Mouse (Mus musculus) v-Abl transformed pro-B cells (cell line): ENCODE results near the gene Olfr90.

Experiments used
- in situ Hi-C, 2 experiments: fragments of 400-800 bp; cut with MboI; formaldehyde crosslinking; loops; one replicate each; pipeline ENCODE4 v1.15.1; 2025; ENCODE audit not compliant: unreplicated experiment in 2 of 2

The Olfr90 gene

DNA sequence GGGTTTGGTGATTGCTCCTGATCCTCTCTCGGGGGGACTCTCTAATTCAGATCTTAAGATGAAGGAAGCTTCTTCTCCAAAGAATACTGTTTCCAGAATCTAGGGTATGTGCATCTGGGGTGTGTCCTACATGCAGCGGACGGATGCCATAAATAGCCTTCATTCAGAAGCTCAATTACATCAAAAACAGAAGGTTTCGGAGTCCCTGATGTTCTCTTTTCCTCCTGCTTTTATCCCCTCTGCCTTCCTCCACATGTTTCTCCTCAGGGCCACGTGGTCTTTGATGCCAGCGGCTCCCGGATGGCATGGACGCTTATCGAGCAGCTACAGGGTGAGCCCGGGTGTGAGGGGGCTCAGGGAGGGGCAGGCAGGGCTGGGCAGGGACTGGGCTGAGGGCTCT, 25.2 kb downstream of the Olfr90 start:
- in situ Hi-C loops, result no loop called here

DNA sequence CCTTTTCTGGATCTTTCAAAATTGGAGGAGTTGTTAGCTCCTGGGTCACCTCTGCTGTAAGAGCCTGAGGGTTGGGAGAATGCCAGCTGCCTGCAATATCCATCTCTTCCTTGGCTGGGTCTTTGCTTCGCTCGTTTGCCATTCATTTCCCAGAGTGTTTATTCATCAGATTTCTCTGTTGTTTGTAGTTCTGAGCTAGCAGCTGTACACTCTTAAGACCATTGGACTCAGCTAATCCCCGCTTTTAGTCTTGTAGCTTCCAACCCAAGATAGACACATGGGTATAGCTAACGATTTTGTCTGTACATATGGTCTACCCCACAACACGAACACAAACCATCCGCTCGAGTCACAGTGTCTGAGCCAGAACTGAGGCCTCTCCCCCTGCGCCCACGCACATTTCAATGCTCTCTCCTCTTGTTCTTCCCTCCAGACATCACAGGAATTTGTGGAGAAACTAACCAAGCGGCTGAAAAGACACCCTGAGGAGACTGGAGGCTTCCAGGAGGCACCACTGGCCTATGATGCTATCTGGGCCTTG, 26.1 kb downstream of the Olfr90 start:
- in situ Hi-C loops, result no loop called here

DNA sequence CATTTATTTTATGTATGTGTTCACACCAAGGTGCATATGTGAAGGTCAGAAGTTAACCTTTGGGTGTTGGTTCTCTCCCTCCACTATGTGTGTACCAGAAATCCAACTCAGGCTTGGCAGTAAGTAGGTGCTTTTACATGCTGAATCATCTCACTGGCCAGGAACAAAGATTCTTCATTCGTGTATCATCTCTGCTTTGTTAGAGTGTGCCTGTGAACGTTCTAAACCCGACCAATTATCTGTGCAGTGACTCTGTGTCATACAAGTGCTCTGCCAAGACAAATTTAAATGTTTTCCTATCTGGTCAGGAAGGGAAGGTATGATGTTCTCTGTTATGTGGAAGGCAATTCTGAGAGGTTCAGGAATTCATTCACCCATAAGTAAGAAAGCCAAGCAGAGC, 26.9 kb downstream of the Olfr90 start:
- in situ Hi-C loops, result no loop called here

DNA sequence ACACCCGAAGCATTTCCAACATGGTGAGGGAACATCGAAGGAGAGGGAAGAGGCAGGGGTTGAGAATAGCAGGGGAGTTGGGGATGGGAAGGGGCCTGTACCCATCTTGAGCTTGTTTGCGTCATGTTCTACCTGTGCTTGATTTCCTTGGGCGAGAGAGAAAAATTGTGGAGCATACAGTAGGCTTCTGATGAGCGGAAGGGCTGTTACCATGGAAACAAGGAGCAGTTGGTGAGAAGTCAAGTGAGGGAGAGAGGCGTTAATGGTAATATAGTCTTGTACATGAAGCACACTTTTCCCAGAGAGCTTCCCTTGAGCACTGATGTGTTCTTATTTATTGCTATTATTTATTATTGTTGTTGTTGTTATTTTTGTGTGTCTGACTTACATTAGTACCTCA, 31.3 kb downstream of the Olfr90 start:
- in situ Hi-C loops, result no loop called here

DNA sequence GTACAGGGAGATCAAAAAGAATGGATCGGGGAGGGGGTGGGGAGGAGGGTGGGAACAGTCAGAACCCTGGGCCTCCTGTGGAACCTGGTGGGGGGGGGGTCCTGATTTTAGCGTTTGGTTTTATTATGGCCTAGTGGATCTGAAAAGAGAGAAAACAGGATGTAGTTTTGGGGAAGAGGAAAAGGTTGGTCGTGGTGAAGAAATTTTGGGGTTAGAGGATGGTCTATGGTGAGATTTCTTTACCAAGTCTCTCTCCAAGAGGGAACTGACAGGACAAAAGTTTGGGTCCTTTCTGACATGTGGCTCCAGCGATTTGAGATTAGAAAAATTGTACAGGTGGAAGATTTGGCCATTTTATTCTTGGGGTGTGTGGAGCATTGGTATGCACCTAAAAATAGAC, 36.6 kb downstream of the Olfr90 start:
- in situ Hi-C loops, result no loop called here

DNA sequence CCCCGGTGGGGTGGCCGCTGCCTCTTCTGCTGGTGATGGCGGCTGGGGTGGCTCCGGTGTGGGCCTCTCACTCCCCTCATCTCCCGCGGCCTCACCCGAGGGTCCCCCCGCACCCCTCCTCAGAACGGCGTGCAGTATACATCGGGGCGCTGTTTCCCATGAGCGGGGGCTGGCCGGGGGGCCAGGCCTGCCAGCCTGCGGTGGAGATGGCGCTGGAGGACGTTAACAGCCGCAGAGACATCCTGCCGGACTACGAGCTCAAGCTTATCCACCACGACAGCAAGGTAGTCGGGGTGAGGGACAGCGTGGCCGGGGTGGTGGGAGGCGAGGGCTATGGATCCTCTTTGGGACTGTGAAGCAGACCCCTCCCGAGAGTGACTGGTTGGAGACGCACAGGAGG, 37.4 kb downstream of the Olfr90 start:
- in situ Hi-C loops, result no loop called here

DNA sequence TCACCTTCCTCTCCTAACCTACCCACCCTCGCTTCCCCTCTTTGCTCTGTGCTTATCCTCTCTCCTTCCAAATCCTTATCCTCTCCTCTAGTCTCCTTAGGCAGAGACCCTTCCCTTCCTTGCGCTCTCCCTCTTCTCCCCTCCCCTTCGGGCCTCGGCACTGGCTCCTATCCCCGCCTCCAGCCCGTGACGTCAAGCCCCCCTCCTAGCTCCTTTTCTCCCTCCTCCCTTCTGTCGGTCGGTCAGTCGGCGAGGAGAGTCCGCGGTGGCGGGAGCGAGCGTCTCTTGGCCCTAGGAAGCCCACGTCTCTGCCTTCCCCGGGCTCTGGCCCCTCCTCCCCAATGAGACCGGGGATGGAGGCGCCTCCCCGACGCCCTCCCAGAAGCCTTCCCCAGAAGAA, 37.9 kb downstream of the Olfr90 start:
- in situ Hi-C loops, result no loop called here

DNA sequence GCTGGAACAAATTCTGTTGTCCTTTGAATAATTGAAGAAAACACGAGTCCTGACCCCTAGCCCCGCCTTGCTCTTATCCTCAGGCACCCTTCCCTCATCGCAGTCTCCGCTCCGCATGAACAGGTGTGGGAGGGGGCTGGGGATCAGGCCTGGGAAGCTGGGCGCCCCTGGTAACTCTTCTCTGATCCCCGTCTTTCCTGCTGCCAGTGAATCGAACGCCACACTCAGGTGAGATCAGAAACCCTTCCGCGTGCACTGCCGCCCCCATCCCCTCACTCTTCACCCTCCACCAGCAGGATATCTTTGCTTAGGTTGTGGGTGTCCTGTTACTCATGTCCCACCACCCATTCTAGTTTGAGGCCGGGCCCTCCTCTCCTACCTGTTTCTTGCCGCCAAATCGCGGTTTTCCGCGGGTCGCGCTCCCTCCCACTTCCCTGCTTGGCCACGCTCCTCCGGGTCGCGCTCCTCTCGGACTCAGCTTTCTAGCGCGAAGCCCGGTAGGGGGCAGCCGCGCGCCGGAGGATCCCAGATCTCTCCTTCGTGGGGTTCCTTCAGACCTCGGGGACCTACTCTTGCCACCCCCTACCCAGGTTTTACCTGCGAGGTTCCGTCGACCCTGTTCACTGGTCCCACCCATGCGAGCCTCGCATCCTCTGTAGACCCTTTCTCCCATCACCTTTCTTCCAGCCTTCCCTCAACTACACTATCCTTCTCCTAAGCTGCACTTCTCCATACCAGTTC, 38.6 kb downstream of the Olfr90 start:
- in situ Hi-C loops, result no loop called here

DNA sequence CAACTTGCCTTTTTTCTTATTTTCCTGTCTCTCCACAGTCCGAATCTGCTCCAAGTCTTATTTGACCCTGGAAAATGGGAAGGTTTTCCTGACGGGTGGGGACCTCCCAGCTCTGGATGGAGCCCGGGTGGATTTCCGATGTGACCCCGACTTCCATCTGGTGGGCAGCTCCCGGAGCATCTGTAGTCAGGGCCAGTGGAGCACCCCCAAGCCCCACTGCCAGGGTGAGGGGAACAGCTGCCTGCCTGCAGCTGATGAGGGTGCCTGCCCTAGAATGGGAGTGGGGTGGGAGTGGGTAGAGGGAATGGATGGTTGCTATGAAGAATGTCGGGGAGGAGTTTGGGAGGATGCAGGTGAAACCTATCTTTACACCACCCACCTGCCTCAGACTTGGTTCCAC, 39.9 kb downstream of the Olfr90 start:
- in situ Hi-C loops, result no loop called here

DNA sequence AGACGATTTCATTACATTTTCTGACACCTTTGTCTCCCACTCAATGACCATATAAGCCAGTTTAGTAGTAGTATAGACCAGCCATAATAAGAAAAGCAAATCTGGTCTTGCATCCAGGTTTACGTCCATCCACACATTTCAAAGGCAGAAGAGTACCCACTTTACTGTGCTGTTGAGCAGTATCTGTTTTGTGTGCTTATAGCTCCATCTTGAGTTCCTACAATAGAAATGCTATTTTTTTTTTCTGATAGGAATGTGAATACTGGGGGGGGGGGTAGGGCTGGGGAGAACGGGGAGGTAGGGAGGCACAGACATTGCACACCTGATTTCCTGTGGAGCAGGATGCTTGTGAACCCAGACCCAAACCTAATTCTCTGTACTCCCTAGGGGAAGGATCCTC, 40.3 kb downstream of the Olfr90 start:
- in situ Hi-C loops, result no loop called here

DNA sequence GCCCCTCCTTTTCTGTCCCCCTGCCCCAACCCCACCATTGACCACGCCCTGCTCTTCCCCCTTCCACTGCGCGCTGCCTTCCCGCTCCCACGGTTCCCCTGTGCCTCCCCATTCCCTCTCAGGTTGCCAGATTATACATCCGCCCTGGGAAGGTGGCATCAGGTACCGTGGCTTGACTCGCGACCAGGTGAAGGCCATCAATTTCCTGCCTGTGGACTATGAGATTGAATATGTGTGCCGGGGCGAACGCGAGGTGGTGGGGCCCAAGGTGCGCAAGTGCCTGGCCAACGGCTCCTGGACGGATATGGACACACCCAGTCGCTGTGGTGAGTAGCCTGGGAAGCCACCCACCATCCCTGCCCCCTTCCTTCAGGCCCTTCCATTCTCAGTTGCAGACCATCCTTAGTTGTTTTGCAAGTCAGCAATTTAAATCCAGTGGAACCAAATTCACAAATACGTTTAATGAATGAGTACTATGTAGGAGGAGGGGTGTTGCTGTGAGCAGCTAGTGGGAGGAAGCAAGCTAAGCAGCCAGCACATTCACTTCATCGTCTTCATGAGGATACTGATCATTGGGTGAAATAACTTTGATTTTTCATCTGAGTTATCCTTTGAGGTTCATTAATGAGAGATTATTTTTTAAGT, 40.8 kb downstream of the Olfr90 start:
- in situ Hi-C loops, result no loop called here

DNA sequence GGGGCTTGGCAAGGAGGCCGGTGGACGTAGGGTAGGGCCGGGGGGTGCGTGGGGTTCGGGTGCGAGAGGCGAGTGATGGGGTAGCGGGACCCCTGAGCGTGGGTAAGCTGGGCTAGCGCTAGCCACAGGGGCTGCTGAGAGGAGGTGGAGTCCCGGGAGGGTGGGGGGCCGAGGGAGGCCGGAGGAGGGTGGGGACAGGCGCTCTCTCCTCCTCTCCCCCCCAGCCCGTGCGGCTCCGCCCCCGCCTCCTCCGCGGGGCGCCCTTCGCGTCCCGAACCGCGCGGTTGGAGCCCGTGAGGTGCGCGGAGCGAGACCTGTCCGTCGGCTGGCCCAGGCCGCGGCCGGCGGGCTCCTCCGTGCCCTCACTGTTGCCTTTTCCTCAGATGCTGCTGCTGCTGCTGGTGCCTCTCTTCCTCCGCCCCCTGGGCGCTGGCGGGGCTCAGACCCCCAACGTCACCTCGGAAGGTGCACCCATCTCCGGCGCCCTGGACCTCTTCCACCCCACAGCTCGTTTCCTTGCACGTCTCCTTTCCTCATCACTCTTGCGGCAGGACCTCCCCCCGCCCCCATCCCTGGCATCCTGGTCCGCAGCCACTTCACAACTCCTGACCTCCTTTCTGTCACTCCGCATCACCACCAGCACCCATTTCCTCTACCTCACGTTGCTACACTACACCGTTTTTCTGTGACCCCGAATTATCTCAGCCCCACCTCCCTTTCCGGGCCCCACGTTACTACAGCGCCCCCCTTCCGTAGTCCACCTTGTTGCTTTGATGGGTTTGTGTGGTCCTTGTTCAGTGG, 41.8 kb downstream of the Olfr90 start:
- in situ Hi-C loops, result no loop called here

DNA sequence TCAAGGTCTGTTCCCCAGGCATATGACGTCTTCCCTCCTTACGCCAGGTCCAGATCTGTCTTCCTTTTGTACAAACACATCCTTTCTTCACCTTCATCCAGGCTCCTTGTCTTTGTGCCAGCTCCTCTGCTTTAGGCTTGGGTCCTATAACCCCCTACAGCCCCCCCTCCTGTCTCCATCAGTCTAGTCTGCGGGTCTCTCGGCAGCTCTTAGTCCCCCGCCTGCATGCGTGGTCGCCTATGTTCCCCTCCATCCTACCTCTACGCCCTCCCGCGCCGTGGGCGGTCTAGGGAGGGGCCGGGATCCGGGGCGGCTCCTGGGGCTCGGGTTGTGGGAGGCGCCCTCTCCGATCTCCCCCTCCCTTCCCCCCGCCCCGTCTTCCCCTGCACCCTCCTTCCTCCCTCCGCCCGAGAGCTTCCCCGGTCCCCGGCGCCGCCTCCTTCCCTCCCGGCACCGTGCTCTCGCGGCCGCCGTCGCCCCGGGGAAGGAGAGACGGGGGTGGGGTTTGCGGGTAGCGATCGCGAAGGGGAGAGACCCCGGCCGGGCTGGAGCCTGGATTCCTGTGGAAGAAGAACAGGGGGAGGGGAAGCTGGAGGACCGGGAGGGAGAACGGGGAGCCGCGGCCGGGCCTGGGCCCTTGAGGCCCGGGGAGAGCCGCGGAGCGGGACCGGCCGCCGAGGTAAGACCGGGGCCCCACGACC, 42.5 kb downstream of the Olfr90 start, which contains the start of gene Gabbr1:
Gene Gabbr1 (plus strand): TSS at position 356 of the 701 bp plus-strand sequence.
- in situ Hi-C loops, result no loop called here

DNA sequence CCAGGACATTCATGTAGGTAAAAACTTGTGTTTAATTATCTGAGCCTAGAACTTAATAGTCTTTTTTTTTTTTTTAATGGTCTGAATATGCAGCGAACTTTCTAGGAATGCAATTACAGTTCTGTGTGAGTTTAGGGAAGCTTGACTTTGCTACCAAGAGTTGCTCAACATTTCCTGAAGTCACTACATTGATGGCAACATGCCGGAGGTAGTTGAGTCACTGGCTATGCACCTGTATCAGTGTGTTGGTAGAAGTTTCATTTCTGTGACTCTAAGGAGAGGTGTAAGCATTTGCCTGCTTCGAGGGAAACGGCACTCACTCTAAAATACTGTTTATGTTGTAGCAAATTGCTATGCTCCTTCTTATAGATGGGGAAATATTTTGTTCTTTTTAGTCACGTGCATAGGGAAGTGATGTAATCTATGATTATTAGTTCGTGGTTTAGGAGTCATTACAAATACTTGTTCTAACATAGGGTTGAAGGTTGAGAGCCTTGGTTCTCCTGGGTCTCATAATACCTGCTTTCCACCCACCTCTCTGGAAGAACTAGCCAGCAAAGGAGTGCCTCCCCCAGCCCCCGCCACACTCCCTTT, 43.6 kb downstream of the Olfr90 start:
- in situ Hi-C loops, result no loop called here

DNA sequence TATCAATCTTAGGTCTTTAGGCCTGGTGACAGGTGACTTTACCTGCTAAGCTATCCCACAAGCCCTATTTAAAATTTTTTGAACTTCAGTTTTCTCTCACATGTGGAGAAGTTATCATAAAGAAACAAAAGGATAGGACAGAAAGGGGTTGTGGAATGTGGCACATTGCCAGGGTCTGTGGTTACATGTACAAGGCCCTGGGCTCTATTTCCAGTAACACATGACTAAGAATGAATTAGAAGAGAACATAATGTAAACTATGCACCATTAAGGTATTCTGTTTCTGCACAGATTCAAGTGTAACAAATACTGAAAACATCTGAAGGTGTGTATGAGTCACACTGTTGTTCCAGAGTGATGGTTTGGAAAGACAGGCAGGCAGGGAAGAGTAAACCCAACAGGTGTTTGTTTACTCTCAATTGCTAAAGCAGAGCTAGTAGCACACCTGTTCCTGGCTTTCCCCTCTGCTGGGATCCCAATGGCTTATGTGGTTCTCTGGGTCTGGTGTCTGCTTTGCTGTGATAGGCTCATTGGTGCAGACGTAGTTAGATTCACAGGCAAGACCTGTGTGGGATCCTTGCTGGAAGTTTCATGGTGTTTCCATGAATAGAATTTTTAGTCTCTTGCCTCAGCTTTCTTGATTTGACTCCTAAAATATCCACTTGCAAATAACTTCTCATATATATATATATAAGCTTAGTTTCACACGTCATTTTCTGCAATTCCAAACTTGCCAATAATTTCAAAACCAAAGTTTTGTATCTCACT, 49.0 kb downstream of the Olfr90 start:
- in situ Hi-C loops, result no loop called here
